Mouse (Mus musculus): ENCODE results near the gene Bcar1. TPM values are rescaled to one million over a fixed set of nuclear protein-coding genes. Genes with fewer than 3 reads are reported as not detected.
A peak's percentile ranks its signal among the peaks of the same experiment; 100 is the strongest.

Bcar1 gene
- polyA plus RNA-seq, 1 experiment from 2014 or later, result 52.1 TPM

DNA sequence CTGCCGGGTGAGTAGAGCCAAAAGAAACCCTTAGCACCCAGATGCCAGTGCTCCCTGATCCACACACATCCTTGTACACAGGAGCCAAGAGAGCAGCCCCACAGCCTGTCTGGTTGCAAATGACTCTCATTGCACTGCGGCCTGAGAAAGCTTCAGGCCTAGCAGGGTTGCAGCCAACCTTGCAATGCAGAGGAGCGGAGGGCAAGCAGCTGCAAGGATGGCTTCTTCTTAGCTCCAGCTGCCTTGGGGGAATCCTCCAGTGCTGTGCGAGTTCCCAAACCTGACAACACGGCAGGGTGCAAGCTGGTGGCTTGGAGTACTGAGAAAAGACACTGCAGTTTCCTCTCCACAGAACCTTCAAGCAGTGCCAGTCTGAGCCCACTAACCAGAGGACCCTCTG, 15.1 kb downstream of the Bcar1 start:
- H3K4me3 ChIP-seq (replicated peaks; ENCODE audit: low read length), result no peak overlapping the region

DNA sequence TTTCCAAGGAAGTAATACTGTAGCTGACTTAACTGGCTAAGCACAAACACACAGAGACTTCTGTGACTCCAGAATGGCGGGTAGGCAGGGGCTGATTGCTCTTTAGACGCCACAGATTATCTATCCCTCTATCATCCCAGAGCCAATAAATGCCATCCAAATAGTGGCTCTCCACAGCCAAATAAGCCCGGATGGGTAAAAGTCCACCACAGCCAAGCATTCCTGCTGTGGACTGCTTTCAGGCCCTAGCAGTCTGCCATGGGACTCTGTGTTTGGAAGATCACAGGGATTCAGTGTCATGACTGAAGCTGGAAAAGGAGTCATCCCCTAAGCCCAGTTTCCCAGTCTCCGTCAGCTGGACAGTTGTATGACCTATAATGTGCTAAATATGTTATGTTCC, 16.1 kb downstream of the Bcar1 start:
- Histone ChIP-seq H3K27me3 (ENCODE audit: control insufficient read depth, insufficient read depth, low read length) (no peaks in the 10 kb centered on the region), H3K4me1 (replicated peaks; ENCODE audit: control insufficient read depth, insufficient read depth, low read length) (peaks cover 50% of the 10 kb centered on the region), H3K9ac (no peak overlapping the region), H3K36me3 (replicated peaks; ENCODE audit: control insufficient read depth, insufficient read depth) (no peaks in the 10 kb centered on the region), H3K4me3 (replicated peaks; ENCODE audit: low read length) (no peak overlapping the region), H3K9me3 (ENCODE audit: control insufficient read depth, low read length) (no peaks in the 10 kb centered on the region), H3K4me2 (replicated peaks) (no peak overlapping the region), H3K27ac (no peak overlapping the region)
- no peak for DNase-seq (ENCODE audit: low spot score)
- 91% methylated on average over 4 of the region's 4 CpGs for WGBS
- no peak for ATAC-seq (ENCODE audit: low FRiP score)

More for the DNA sequence above, 15.1 kb downstream of the Bcar1 start:
- Histone ChIP-seq H3K9ac (0 out of 2 replicates have a peak overlapping the region, but pooled peaks have one; percentile 11), H3K4me2 (replicated peaks) (no peak overlapping the region), H3K27me3 (ENCODE audit: control insufficient read depth, insufficient read depth, low read length) (no peaks in the 10 kb centered on the region), H3K4me1 (replicated peaks; ENCODE audit: control insufficient read depth, insufficient read depth, low read length) (peaks cover 59% of the 10 kb centered on the region), H3K27ac (no peak overlapping the region), H3K36me3 (replicated peaks; ENCODE audit: control insufficient read depth, insufficient read depth) (no peaks in the 10 kb centered on the region), H3K9me3 (ENCODE audit: control insufficient read depth, low read length) (no peaks in the 10 kb centered on the region)
- 73% methylated on average over 5 of the region's 5 CpGs for WGBS
- ATAC-seq (ENCODE audit: low FRiP score), result no peak
- DNase-seq (ENCODE audit: low spot score), result no peak

DNA sequence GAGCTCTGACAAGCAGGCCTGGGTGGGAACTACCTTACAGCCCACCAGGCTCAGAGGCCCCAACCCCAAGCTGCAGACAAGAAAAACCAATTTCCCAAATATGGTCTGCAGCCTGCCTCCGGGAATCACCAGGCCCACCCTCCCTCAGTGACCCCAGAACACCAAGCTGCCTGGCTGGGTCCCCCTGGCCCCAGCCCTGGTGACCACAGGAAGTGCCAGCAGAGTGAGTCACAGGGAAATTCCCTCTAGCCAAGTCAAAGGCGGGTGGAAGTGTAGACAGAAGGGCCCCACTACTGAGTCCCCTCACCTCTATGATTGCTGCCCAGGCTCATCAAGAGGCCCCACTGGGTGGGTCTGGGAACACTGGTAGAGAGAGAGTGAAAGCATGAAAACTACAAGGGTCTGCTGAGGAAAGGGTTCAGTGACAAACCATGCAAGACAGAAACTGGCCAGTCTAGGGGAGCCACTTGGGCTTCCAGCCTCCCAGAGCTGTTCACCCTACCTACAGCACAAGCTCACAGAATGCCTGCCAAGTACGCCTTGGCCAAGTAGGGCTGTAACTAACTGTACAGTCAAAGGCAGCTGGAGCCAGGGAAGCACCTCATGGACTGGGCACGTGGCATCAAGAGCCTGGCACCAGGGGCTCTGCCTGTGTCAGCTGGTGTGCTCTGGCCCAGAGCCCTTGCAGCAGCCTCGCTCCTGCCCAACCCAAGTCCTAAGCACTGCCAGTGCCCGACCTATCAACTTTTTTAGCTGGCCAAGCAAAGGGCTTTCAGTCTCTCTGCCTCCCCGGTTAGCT, 17.3 kb downstream of the Bcar1 start:
- Histone ChIP-seq H3K9ac (no peak overlapping the region), H3K27ac (peak overlapping the region; percentile 20; the same call in 1 of the 2 replicates), H3K4me1 (replicated peaks; ENCODE audit: control insufficient read depth, insufficient read depth, low read length) (peaks cover 41% of the 10 kb centered on the region), H3K27me3 (ENCODE audit: control insufficient read depth, insufficient read depth, low read length) (no peaks in the 10 kb centered on the region), H3K36me3 (replicated peaks; ENCODE audit: control insufficient read depth, insufficient read depth) (no peaks in the 10 kb centered on the region), H3K4me2 (replicated peaks) (no peak overlapping the region), H3K9me3 (ENCODE audit: control insufficient read depth, low read length) (no peaks in the 10 kb centered on the region), H3K4me3 (replicated peaks; ENCODE audit: low read length) (no peak overlapping the region)
- ATAC-seq (ENCODE audit: low FRiP score) (peak; percentile 81; the same call in 1 of the 2 replicates), DNase-seq (ENCODE audit: low spot score) (no peak)
- WGBS, result 69% methylated on average over 7 of the region's 7 CpGs

DNA sequence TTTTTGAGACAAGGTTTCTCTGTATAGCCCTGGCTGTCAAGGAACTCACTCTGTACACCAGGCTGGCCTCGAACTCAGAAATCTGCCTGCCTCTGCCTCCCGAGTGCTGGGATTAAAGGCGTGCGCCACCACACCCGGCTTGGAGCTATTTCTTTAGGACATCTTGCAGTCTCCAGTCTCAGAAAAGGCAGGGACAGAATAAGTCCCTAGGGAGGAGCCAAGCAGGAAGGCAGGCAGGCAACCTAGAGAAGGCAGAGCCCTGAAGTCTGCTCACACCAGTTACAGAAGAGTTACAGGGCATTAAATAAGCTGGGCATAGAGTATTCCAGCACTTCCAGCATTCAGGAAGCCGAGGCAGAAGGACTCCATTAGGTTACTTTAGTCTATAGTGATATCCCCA, 18.3 kb downstream of the Bcar1 start:
- 93% methylated on average over 6 of the region's 6 CpGs for WGBS
- no peak for ATAC-seq (ENCODE audit: low FRiP score)

DNA sequence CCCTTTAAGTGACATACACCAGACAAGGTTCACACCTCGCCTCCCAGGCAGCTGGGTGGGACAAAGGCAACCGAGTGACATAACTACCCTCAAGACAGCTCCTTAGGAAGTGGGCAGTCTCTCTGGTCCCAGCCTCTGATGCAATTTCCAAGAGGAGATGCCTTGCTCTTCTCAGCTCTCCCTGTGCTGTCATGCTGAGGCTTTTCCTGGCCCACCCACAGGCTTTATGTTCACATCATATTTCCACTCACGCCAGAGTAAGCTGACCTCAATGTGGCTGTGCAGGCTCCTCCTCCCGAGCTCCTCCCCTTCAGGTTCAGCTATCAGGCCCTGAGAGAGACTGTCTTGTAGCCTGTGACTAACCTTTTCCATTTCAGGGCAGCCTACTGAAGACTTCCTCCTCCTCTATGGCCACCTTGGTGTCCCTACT, 23.5 kb downstream of the Bcar1 start:
- Histone ChIP-seq H3K36me3 (replicated peaks; ENCODE audit: control insufficient read depth, insufficient read depth) (peaks cover 28% of the 10 kb centered on the region), H3K4me2 (replicated peaks) (no peak overlapping the region), H3K4me3 (replicated peaks; ENCODE audit: low read length) (no peak overlapping the region), H3K9me3 (ENCODE audit: control insufficient read depth, low read length) (no peaks in the 10 kb centered on the region), H3K27ac (no peak overlapping the region), H3K27me3 (ENCODE audit: control insufficient read depth, insufficient read depth, low read length) (no peaks in the 10 kb centered on the region), H3K4me1 (replicated peaks; ENCODE audit: control insufficient read depth, insufficient read depth, low read length) (peaks cover 26% of the 10 kb centered on the region), H3K9ac (no peak overlapping the region)
- ATAC-seq (ENCODE audit: low FRiP score) (no peak), DNase-seq (ENCODE audit: low spot score) (no peak)
- WGBS, result 66% methylated on average over 4 of the region's 4 CpGs

More for the DNA sequence above, 18.3 kb downstream of the Bcar1 start:
- no peak overlapping the region for H3K4me2 ChIP-seq (replicated peaks)
- peaks cover 9% of the 10 kb centered on the region for H3K36me3 ChIP-seq (replicated peaks; ENCODE audit: control insufficient read depth, insufficient read depth)
- no peak overlapping the region for H3K9ac ChIP-seq
- no peak overlapping the region for H3K4me3 ChIP-seq (replicated peaks; ENCODE audit: low read length)
- no peak overlapping the region for H3K27ac ChIP-seq
- peaks cover 32% of the 10 kb centered on the region for H3K4me1 ChIP-seq (replicated peaks; ENCODE audit: control insufficient read depth, insufficient read depth, low read length)
- DNase-seq (ENCODE audit: low spot score), result no peak
- no peaks in the 10 kb centered on the region for H3K9me3 ChIP-seq (ENCODE audit: control insufficient read depth, low read length)
- no peaks in the 10 kb centered on the region for H3K27me3 ChIP-seq (ENCODE audit: control insufficient read depth, insufficient read depth, low read length)

DNA sequence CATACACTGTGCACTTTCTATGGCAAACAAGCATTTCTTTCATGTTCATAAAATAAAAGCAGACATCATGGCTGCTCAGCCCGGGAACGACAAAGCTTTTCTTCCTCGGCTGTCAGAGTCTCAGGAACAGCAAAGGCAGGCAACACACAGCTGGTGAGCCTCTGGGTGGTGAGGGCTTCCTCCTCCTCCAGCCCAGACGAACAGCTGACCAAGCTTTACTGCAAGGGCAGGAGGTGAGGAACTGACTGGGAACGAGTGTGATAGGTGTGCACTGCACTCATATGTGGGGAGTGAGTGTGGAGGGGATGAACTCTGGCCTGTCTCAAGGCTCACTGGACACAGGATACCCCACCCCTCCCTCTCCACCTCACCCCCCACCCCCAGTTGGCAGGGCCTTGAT, 24.7 kb downstream of the Bcar1 start:
- peaks cover 26% of the 10 kb centered on the region for H3K4me1 ChIP-seq (replicated peaks; ENCODE audit: control insufficient read depth, insufficient read depth, low read length)
- H3K27ac ChIP-seq, result peak overlapping the region; percentile 69

DNA sequence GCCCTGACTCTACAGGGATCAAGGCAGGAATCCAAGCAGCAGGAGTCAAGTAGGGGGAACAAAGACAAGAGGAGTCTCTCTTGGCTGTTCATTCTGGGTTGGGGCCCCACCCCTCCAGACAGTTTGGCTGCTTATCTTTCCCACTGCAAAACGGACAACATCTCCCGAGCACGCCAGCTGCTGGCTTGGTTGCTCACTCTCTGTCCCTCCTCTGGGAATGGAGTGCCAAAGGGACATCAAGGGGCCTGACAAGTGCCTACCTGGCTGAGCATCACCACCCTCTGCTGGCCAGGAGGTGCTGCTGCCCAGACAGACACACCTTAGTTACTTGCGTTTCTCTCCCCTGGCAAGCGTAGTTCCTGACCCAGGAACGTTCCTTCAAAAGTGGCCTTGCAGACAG, 25.7 kb downstream of the Bcar1 start:
- no peak for ATAC-seq (ENCODE audit: low FRiP score)

More for the DNA sequence above, 24.7 kb downstream of the Bcar1 start:
- Histone ChIP-seq H3K9me3 (ENCODE audit: control insufficient read depth, low read length) (no peaks in the 10 kb centered on the region), H3K4me3 (replicated peaks; ENCODE audit: low read length) (no peak overlapping the region), H3K4me2 (replicated peaks) (no peak overlapping the region), H3K27me3 (ENCODE audit: control insufficient read depth, insufficient read depth, low read length) (no peaks in the 10 kb centered on the region), H3K36me3 (replicated peaks; ENCODE audit: control insufficient read depth, insufficient read depth) (peaks cover 40% of the 10 kb centered on the region), H3K9ac (no peak overlapping the region)
- DNase-seq (ENCODE audit: low spot score) (no peak), ATAC-seq (ENCODE audit: low FRiP score) (no peak)
- WGBS, result 38% methylated on average over 5 of the region's 5 CpGs

DNA sequence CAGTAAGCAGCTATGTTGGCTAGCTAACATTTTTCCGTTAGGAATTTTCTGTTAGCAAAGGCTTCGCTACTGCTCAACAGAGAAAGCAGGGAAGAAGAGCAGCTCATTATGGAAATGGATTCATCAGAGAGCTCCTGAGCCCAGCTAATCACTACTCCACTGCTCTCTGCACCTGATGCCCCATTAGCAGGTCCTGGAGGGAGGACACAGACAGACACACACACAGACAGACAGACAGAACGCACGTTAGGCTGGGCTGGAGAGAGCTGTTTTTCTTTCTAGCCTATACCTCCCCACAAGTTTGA, 26.2 kb downstream of the Bcar1 start:
- H3K9me3 ChIP-seq (ENCODE audit: control insufficient read depth, low read length), result no peaks in the 10 kb centered on the region
- peaks cover 55% of the 10 kb centered on the region for H3K36me3 ChIP-seq (replicated peaks; ENCODE audit: control insufficient read depth, insufficient read depth)
- H3K4me1 ChIP-seq (replicated peaks; ENCODE audit: control insufficient read depth, insufficient read depth, low read length), result peaks cover 26% of the 10 kb centered on the region
- peak overlapping the region; percentile 95 for H3K27ac ChIP-seq
- DNase-seq (ENCODE audit: low spot score) (peak; percentile 46), ATAC-seq (ENCODE audit: low FRiP score) (no peak)
- peak overlapping the region; percentile 48 for H3K9ac ChIP-seq
- no peak overlapping the region for H3K4me3 ChIP-seq (replicated peaks; ENCODE audit: low read length)
- 21% methylated on average over 4 of the region's 4 CpGs for WGBS
- H3K27me3 ChIP-seq (ENCODE audit: control insufficient read depth, insufficient read depth, low read length), result no peaks in the 10 kb centered on the region
- peak overlapping the region; percentile 30; the same call in 1 of the 2 replicates for H3K4me2 ChIP-seq (replicated peaks)

More for the DNA sequence above, 25.7 kb downstream of the Bcar1 start:
- DNase-seq (ENCODE audit: low spot score), result no peak
- Histone ChIP-seq H3K27ac (peak overlapping the region; percentile 95), H3K36me3 (replicated peaks; ENCODE audit: control insufficient read depth, insufficient read depth) (peaks cover 51% of the 10 kb centered on the region), H3K4me1 (replicated peaks; ENCODE audit: control insufficient read depth, insufficient read depth, low read length) (peaks cover 26% of the 10 kb centered on the region), H3K4me3 (replicated peaks; ENCODE audit: low read length) (no peak overlapping the region), H3K27me3 (ENCODE audit: control insufficient read depth, insufficient read depth, low read length) (no peaks in the 10 kb centered on the region), H3K4me2 (replicated peaks) (no peak overlapping the region), H3K9ac (peak overlapping the region; percentile 48), H3K9me3 (ENCODE audit: control insufficient read depth, low read length) (no peaks in the 10 kb centered on the region)
- WGBS, result 42% methylated on average over 6 of the region's 6 CpGs

DNA sequence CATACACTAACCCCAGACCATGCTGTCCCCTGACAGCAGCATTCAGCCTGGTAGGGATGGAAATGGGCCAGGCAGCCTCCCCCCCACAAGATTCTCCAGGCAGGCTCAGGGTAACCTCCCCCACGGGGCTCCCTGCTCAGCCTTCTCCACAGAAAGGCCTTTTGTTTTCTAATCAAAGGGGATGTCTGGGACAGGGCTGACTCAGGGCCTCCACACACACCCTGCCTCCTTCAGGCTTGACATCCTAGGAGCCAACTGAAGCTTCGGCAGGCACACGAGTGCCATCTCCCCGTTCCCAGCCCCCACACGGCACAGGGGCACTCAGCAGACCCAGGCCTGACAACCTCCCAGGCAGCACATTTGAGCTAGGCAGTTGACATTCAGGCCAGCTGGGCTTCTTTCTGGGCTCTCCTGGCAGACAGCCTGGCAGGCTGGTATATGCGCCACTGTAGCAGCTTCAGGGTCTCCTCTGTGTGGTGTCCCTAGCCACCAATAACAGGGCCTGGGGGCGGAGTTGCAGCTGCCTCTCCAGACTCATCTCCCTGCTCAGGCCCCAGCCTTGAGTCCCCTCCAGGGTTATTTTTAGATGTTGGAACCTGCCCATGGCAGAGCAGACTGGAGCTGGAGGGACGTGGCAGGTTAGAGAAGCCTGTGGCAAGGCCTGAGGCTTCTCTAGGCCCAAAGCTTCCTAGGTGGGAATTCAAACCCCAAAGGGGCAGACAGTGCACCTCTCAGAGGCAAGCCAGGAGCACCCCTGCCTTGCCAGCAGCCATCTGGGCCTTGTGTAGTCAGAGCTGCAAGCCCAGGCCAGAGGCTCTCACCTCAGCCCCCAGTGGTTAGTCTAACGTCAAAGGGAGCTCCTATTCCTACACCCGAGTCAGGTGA, 26.8 kb downstream of the Bcar1 start:
- peaks cover 26% of the 10 kb centered on the region for H3K4me1 ChIP-seq (replicated peaks; ENCODE audit: control insufficient read depth, insufficient read depth, low read length)
- H3K4me3 ChIP-seq (replicated peaks; ENCODE audit: low read length), result no peak overlapping the region
- H3K36me3 ChIP-seq (replicated peaks; ENCODE audit: control insufficient read depth, insufficient read depth), result peaks cover 61% of the 10 kb centered on the region
- WGBS, result 17% methylated on average over 10 of the region's 10 CpGs
- H3K27me3 ChIP-seq (ENCODE audit: control insufficient read depth, insufficient read depth, low read length), result no peaks in the 10 kb centered on the region
- H3K27ac ChIP-seq, result peak overlapping the region; percentile 95
- peak; percentile 86 for ATAC-seq (ENCODE audit: low FRiP score)
- DNase-seq (ENCODE audit: low spot score), result peak; percentile 66
- H3K9me3 ChIP-seq (ENCODE audit: control insufficient read depth, low read length), result no peaks in the 10 kb centered on the region
- peak overlapping the region; percentile 48 for H3K9ac ChIP-seq
- peak overlapping the region; percentile 30 for H3K4me2 ChIP-seq (replicated peaks)
